Mouse (Mus musculus): ENCODE data around the gene Frmd5.
"Not testable (repeated sequence)": the region's sequence is repeated elsewhere in the genome, so short reads cannot be mapped to it uniquely, and the experiment has no call there.

Frmd5 gene

DNA sequence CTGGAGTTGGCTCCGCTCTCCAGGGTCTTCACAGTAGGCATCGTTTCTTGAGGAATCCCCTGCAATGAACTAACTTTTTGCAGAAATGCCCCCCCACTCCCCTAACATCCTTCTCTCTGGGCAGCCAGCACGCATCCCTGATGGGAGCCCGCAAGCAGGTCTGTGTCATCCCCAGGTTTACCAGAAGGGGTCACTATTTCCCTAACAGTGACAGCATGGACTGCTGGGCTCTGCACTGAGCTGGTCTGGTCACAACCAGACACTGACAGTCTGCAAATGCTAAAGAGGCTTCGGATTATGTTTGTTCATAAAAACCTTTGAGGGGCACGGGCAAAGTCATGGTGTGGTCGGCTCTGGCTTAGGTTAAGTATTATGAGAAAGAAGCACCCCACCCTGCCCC lies 235.1 kb downstream of the Frmd5 start:
- DNase-seq (ENCODE audit: low spot score), result peak; percentile 76

DNA sequence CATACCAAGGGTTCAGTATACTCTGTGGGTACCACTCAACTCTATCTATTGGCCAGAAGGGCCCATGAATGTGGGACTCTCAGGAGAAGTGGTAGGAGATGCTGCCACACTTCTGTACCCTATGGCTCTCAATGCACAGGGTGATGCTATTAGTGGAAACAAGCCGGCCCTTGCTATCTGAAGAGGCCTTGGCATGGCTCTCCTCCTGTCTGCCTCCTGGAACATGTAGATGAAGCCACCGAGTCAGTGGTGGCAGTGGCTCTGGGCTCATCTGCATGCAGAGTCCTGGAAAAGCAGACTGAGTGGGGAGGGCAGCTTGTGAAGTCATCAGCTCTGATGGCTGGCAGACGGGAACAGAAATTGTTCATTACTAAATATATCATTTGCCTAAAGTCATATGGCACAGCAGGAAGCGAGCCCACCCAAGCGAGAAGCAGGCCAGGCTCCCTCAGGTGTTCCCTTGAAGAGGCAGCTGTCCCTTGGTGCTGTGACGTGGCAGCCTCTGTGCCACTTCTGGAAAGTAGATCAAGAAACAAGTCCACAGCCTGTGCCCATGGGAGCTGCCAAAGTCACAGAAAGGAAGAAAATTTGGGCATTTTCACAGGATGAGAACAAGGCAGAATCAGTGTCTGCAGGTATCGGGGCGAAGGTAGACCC lies 235.8 kb downstream of the Frmd5 start:
- DNase-seq (ENCODE audit: low spot score), result no peak

DNA sequence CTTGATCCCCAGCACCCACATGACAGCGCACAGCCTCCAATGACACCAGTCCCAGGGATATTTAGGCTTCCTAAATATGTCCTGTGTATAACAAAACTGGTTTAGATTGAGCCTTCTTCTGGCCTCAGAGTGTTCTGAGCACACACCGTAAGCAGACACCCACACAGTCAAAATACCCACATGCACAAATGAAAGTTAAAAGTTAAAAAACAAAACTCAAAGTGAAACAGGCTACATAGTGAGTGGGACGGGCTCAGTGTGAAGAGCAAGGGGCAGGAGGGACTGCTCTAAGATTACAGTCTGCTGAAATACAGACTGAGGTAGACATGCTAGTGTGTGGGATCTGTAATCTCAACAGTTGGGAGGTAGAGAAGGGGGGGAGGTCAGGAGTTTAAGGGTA lies 236.8 kb downstream of the Frmd5 start:
- no peak for DNase-seq (ENCODE audit: low spot score)

DNA sequence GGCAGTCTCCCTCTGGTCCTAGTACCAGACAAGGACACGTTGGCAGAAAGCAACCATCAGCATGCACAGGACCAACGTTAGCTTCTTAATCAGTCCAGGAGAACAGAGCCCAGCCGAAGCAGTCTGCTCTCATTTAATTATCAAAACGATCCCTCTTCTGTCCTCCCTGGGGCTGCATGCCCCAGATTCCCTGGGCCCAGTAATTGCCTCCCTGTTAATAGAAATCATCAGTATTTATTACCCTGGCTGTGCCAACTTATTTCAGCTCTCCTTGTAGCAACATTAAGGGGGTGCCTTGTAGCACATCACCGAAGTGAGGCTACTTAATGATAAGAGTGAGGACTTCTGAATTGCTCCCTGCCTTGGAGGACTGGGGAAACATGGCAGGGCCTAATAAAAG lies 241.0 kb downstream of the Frmd5 start:
- no peak for DNase-seq (ENCODE audit: low spot score)

DNA sequence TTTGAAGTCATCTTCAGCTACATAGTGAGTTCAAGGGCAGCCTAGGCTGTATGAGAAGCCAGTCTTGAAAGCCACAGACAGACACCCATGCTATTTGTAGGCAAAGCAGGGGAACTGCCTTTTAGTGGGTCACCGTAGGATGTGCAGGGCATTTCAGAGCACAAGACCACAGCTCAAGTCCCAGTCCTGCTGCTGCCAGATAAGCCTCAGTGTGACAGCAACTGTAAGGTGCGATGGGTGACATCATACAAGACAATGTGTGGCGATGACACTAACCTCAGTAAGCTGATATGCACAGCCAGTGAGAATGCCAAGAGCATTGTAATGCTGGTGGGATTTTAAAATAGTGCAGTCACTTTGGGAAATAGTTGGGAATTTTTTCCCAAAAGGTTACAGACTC lies 243.8 kb downstream of the Frmd5 start:
- no peak for DNase-seq (ENCODE audit: low spot score)

DNA sequence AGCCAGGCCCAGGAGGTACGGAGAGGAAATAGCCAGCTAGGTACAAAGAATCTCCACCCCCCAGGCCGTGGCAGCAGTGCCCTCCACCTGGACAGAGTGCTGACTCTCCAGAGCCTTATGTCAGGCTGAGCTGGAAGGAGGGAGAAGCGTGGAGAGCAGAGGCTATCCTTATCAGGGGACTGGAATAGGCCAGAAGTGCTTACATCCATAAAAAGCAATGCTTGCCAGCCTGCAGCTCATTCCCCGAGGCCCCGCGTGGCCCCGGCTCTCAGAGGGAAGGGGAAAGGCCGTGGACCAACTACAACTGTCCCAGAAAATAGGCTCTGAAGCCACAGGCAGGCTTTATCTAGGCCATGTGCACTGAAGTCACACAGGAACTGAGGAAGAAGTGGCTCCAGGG lies 255.6 kb downstream of the Frmd5 start:
- DNase-seq (ENCODE audit: low spot score), result no peak

DNA sequence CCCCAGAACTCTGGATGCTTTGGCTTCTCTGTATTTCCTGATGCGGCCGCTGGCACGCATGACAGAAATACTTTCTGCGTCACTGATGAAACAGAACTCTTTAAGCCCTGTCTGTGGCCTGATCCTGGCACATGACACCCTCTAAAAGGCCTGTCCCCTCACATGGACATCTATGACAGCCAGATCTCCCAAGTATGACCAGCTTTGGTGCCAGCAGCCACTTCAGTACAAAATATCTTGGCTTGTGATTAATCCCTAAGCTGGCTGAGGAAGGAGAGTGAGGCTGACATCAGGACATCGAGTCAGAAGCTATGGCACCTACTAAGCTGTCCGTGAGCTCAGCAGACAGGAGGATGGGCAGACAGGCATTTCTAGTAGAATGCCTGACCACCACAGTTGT lies 257.3 kb downstream of the Frmd5 start:
- no peak for DNase-seq (ENCODE audit: low spot score)

DNA sequence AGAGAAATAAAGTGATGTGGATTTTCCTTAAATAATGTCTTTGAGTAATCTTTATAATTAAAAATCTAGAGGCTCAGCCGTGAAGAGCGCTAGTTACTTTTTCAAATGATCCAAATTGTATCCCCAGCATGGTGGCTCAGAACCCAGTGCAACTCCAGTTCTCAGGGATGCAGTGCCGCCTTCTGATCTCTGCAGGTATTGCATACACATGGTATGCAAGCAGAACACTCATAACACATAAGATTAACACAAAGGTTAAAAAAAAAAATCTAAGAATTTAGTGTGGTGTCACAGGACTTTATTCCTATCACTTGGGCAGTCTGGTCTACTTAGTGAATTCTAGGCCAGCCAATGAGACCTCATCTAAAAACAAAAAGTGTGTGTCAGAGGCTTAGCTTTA lies 262.1 kb downstream of the Frmd5 start:
- DNase-seq (ENCODE audit: low spot score), result no peak

DNA sequence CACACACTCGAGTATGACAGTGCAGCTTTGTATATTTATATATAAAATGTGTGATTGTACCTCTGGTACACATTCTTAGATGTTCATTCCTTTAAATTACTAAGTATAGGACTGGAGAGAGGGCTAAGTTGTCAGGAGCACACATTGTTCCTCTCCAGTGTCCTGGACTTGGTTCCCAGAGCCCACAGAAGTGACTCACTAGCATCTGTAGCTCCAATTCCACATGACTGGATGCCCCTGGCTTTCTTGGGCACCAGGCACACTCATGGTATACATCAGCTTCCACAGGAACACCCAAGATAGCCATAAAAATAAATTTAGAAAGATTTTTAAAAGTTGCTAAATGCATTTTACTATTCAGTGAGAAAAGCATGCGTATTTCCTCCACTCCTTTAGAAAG lies 281.8 kb downstream of the Frmd5 start:
- peak; percentile 53 for DNase-seq (ENCODE audit: low spot score)

DNA sequence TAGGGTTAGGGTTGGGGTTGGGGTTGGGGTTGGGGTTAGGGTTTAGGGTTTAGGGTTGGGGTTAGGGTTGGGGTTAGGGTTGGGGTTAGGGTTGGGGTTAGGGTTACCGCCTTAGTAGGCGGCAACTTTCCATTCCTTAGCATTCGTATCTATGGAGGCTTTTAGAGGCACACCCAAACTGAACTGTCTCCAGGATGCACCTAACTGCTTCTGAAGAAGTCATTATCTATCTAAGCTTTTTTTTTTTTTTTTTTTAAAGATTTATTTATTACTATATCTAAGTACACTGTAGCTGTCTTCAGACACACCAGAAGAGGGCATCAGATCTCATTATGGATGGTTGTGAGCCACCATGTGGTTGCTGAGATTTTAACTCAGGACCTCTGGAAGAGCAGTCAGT lies 284.1 kb downstream of the Frmd5 start:
- DNase-seq (ENCODE audit: low spot score), result not testable (repeated sequence)

DNA sequence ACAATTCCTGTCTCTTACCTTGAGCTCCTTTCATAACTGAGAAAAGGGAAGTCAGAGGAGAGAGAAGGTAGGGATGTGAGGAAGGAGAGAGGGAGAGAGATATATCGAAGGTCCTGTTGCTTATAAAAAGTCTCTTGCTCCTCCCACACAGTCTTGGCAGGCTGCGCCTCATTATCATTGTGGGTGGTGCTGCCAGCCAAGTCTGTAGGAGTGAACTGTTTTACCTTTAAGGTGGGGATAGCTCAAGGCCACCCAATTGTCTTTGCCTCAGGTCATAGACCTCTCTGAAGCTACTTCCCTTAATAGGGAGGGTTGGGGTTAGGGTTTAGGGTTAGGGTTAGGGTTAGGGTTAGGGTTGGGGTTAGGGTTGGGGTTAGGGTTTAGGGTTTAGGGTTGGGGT lies 284.9 kb downstream of the Frmd5 start:
- DNase-seq (ENCODE audit: low spot score), result no peak

DNA sequence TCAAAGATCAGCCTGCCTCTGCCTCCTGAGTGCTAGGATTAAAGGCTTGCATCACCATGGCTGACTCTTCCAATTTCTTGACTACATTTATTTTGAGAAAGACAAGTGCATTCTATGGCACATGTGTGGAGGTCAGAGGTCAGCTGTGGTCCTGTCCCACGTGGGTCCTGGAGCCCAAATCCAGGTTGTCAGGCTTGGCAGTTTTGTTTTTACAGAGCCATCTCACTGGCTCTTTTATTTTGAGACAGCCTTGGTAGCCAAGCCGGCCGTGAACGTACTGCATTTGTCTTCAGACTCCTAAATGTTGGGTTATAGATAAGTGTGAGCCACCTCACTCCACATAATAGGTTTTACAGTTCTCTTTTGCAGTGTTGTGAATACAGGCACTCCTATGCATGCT lies 288.2 kb downstream of the Frmd5 start:
- not testable (repeated sequence) for DNase-seq (ENCODE audit: low spot score)

DNA sequence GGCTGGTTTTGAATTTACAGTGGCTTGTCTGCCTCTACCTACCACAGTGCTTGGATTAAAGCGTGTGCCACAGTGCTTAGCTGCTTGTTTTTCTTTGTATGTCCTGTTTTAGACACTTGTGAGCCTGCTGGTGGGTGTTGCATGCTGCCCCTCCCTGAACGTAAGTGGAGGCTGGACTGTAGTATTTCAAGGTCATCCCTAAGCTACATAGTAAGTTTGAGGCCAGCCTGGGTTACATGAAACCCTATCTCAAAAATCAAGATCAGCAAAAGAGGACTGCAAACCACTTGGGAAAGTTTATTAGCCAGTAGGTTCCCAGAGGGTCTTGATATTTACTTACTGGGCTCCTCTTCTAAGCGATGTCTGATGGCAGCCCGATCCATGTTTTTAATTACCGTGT lies 288.8 kb downstream of the Frmd5 start:
- no peak for DNase-seq (ENCODE audit: low spot score)

DNA sequence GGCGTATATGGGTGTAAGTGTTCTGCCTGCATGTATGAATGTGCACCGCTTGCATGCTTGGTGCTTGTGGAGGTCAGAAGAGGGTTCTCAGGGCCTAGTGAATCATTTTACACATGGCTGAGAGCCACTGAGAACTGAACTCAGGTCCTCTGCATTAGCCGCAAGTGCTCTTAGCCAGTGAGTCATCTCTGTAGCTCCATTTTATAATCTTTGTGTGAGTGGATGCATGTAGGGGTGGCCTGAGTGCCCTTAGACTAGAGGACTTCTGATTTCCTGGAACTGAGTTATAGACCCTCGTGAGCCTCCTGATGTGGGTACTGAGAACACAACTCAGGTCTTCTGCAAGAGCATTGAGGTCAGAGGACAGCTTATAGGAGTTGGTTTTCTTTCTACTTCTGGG lies 292.7 kb downstream of the Frmd5 start:
- DNase-seq (ENCODE audit: low spot score), result no peak

DNA sequence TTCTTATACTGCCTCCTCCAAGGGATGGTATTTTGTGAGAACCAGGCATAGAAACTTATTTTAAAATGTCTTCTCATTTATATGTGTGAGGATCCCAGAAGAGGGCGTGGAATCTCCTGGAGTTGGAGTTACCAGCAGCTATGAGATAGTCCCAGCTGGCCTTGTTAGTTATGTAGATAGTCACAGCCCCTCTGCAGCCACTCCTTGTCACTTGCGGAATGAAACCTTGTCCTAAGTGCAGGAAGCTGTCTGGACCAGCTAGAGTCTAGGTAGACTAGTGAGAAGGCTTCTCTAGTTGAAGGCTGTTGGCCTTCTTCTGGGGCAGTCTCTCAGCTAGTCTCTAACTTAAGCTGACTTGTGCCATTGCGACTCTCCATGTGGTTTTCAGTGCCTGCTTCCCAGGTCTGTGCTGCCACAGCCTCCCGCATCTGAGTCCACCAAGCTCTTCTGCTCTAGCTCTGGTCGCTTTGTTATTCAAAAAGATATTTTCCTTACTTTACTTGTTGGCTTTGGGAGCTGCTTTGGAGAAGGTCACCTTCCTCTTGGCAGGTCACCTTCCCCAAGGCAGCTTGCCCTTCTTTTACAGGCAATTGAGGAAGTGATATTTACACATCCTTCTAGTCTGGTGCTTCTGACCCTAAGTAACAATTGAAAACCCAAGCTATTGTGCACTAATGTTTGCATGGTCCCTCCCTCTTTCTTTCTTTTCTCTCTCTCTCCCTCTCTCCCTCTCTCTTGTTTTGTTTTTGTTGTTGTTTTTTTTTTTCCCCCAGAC lies 293.7 kb downstream of the Frmd5 start:
- DNase-seq (ENCODE audit: low spot score), result not testable (repeated sequence)

DNA sequence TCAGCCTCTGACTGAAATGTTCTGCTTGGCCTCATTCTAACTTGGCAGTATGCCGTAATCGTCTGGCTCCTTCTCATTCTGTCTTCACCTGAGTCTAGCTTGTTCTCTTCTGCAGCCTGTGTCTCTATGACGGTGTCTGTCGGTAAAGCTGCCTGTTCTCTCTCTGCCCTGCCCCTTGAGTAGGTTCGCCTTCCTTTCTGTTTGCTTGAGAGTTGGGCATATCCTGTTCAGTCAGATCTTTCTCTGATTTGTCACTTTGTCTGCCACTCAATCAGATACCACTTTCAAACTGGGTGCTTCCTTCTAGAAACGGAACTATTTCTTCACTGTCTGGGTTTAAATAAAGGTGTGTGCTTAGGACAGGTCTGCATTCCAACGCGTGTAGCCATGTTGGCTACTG lies 295.5 kb downstream of the Frmd5 start:
- no peak for DNase-seq (ENCODE audit: low spot score)

DNA sequence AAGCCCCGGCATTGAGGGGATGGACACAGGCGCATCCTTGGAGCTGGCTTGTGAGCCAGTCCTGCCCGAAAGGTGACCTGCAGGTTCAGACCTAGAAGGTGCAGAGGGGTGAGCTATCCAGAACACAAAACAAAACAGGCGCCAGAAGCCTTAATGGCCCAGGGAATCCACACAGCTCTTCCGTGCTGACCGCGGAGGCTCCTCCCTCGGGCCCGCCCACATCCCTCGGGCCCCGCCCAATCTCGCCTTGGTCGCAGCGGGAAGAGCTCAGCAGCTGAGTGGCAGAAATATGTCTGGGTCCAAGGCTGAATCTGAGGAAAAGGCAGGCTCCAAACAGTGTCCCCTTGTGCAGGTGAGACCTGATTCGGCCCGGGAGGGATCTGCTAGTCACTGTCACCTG lies 297.3 kb downstream of the Frmd5 start:
- peak; percentile 27 for DNase-seq (ENCODE audit: low spot score)

DNA sequence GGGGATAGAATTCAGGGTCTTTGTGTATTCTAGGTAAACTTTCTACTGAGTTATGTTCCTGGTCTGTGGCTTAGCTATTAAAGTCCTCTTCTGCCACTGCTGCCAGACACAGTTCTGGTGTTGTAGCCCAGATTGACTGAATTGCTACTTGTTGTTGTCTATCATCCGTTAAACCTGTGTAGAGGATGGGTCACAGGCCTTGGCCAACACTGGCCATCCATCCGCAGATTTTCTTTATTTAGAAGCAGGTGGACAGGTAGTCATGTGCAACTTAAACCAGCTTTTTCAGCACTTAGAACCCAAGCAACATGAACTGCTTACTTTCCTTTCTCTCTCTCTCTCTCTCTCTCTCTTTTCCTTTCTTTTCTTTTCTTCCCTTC lies 298.9 kb downstream of the Frmd5 start:
- DNase-seq (ENCODE audit: low spot score), result no peak

DNA sequence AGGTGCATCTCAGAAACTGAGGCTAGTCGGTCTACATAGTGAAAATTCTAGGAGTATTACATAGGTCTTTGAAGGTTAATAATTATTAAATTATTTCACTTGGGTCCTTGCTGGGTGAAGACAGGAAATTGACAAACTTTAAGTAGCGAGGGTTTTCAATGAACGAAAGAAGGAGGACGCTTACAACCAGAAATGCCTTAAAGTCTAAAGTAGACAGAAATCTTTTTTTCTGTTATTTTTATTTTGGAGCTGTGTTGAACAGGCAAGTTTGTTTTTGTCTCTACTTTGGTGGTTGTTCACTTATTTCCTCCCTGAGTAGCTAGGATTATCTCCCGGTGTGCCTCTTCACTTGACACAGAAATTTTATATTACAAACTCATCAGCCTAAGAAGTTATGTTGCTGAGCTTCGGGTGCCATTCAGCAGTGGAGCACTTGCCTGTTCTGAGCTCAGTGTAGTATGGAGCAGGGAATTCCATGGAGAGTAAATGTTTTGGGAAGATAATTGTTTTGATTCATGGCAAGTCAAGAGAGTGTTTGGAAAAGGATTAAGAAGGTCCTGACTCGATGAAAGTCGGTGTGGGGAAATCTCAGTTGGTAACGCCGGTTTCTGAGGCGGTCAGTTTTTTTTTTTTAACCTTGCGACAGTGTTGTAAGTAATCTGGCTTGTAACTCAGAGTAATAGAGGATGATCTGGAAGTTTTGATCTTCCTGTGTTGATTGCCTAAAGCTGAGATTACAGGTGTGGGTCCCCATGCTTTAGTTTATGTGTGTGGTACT lies 299.5 kb downstream of the Frmd5 start:
- DNase-seq (ENCODE audit: low spot score), result no peak

DNA sequence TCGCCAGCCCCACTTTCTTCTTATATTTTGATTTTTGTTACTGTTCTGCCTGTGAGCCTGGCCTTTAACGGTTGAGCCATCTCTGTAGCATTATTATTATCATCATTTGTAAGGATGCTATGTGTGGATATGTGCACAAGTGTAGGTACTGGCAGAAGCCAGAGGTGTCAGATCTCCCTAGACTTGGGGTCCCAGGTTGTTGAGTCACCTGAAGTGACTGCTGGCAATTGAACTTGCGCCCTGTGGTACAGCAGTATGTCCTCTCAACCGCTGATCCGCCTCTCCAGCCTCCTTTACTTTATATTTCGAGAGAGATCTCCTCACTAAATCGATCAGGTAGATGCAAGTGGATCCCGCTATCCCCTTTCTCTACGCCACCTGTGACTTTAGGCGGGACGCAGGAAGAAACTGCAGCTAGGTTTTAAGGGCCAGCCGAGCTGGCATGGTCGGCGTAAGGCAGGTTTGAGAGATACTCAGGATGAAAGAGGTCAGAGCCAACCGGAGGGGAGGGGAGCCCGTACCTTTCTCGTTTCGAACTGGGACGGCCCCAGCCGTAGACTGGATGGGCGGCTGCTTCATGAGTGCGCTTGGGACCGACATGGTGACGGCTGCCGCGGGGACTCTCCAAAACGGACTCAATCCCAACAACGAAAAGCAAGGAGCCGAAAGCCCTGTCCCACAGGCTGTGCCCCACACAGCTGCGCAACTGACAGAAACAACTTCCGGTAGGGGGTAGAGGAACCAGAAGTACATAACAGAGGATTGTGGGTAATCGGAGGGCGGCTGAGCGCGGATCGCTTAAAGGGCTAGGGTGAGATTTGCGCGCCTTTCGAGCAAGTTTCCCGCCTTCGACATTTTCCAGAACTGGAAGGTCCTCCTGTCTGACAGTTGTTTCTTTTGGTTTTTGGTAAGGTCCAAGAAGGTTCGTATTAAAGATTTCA lies 300.7 kb downstream of the Frmd5 start, which contains the start of the genes Mfap1a and Wdr76:
Gene Mfap1a, minus strand, starts transcription at position 724 of the 941 bp plus-strand sequence.
Gene Wdr76, plus strand, starts transcription at position 782 of the 941 bp plus-strand sequence.
- peak; percentile 79 for DNase-seq (ENCODE audit: low spot score)

DNA sequence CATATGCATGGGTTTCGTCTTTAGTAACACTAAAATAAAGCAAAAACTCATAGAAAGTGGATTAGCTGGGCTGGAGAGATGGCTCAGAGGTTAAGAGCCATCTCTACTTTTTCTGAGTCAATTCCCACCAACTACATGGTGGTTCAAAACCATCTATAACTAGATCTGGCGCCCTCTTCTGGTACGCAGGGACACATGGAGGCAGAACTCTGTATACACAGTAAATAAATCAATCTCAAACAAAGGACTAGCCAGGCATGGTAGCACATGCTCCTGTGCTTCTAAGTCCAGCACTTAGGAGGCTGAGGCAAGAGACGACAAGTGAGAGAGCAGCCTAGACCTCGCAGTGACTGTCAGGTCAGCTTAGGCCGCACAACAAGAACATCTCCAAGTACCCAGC lies 305.3 kb downstream of the Frmd5 start:
- not testable (repeated sequence) for DNase-seq (ENCODE audit: low spot score)

All from left cerebral cortex, adult 11 months (tissue).